Mouse (Mus musculus) E14TG2a.4 (cell line): Measurements from ENCODE around the gene Mboat2.

Experiments
- CTCF ChIP-seq: conservative IDR thresholded peaks from 2 replicates; pipeline ENCODE4 v1.5.1; 2014; ENCODE audit warnings: low read length
- POU5F1 ChIP-seq: IDR thresholded peaks from 2 replicates; pipeline ENCODE4 v1.6.1; 2014; ENCODE audit warnings: low read length, borderline replicate concordance

DNA sequence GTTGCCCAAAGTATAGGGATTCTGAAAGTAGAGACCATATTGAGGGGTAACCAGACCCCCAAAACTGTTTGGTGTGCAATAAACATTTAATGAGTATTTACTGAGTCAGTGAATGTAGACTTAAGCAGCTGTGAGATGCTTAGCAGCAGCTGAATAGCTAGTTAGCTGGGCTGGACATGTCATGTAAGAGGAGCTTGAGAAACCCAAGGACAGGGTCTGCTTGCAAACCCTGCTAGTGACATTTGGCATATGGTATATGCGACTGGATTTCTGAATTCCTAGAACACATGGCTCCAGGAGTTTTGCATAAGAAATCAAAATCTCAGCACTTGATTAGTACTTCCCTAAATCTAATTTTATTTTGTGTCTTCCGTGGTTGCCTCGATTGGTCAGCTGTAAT lies 52.6 kb downstream of the Mboat2 start:
- TF ChIP-seq CTCF (no peak), POU5F1 (no peak)
